Mouse (Mus musculus): ENCODE results near the gene Fam78a. TPM values are rescaled to one million over a fixed set of nuclear protein-coding genes. Genes with fewer than 3 reads are reported as not detected.
A peak's percentile ranks its signal among the peaks of the same experiment; 100 is the strongest.

Fam78a gene
- total RNA-seq, 2 experiments from 2014 or later: 9.9 to 12.0 TPM

DNA sequence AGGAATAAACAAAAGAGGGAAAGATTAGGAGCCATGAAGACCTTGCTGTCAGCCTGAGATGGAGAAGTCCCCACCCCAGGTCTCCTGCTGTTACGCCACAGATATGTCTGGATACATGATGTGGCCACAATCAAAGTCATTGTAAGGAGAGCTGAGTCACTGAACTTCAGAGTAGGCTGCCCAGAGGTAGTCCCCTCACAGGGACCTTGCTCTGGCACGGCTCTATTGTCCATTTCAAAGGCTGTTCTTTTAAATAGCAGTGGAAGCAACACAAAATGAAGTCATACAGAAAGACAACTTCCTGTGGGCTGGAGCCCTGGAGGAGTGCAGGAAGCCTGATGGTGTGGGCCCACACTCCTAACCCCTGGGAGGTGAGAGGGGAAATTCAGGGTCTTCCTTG lies 23.5 kb downstream of the Fam78a start:
- H3K4me3 ChIP-seq: no peak overlapping the region
- no peak for TF ChIP-seq CTCF (IDR thresholded peaks at IDR 0.05)
- DNase-seq: no peak
- intact Hi-C loops (cut with DNase I): no loop called here
- H3K27ac ChIP-seq: no peak overlapping the region

DNA sequence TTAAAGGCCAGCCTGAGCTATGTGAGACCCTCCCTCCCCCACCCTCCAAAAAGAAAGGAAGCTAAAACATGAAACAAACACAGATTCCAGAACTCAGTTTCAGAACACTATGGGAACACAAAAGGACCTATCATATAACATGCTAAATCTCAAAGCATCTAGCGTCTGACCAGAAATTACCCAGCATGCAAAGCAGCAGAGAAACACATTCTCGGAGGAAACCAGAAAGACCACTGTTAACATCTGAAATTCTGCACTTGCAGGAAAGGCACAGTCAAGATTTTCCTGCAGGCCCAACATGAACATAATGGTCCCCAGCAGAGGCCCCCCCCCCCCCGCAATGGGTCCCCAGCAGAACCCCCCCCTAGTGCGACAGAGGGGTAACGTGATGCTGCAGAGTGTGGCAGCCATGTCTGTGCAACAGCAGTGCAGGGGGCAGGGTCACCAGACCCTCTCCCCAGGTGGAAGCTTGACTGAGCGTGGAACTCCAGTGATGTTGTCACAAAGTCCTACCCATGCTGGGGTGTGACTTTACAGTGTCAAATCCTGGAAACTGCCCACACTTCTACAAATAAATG lies 24.3 kb downstream of the Fam78a start:
- Histone ChIP-seq H3K27ac (no peak overlapping the region), H3K4me3 (no peak overlapping the region)
- intact Hi-C loops (cut with DNase I): no loop called here
- no peak for DNase-seq
- no peak for TF ChIP-seq CTCF (IDR thresholded peaks at IDR 0.05)

DNA sequence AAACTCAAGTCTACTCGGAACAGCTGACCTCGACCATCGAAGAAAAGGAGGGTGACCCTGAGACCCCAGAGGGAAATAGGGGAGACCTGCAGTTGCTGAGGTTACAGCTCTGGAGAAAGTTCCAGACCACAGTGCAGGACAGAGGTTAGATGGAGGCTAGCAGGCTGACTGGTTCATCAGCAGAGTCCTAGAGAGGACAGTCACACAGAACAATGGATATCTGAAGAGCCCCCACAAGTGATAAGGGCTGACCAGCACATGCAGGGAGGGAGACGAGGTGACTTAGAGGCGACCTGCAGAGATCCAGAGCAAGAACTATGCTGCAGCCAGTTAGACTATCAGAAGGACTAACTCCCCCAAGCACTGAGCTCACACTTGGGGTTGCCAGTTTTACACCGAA lies 25.0 kb downstream of the Fam78a start:
- no peak for TF ChIP-seq CTCF (IDR thresholded peaks at IDR 0.05)
- no peak overlapping the region for H3K4me3 ChIP-seq
- no peak overlapping the region for H3K27ac ChIP-seq
- DNase-seq: no peak
- intact Hi-C loops (cut with DNase I): no loop called here

GRCm38 (mm10) chr2:32058716-32059115 lies 25.9 kb downstream of the Fam78a start:
- no peak for DNase-seq
- TF ChIP-seq CTCF (IDR thresholded peaks at IDR 0.05): no peak
- H3K27ac ChIP-seq: no peak overlapping the region
- no peak overlapping the region for H3K4me3 ChIP-seq
- intact Hi-C loops (cut with DNase I): no loop called here

DNA sequence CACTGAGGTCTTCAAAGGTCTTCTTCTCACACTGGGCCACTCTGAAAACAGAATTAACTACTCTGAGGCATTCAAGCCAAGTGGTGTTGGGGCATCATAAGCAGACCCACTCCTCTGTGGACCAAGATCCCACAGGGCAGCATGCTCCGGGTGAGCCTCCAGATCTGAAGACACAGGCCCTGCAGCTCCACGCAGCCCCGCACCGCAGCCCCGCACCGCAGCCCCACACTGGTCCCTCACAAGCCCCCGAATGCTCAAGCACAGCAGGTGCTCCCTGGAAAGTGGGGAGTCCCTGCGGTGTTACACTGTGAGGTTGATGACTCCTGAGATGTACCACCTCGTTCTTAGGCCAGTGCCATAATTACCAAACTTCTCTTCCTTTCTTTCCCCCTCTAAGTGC lies 26.4 kb downstream of the Fam78a start:
- no peak for DNase-seq
- intact Hi-C loops (cut with DNase I): no loop called here
- Histone ChIP-seq H3K4me3 (no peak overlapping the region), H3K27ac (no peak overlapping the region)
- TF ChIP-seq CTCF (IDR thresholded peaks at IDR 0.05): no peak

GRCm38 (mm10) chr2:32057794-32058193 lies 26.9 kb downstream of the Fam78a start:
- Histone ChIP-seq H3K4me3 (no peak overlapping the region), H3K27ac (no peak overlapping the region)
- TF ChIP-seq CTCF (IDR thresholded peaks at IDR 0.05): no peak
- no peak for DNase-seq
- intact Hi-C loops (cut with DNase I): no loop called here

- TF ChIP-seq CTCF (IDR thresholded peaks at IDR 0.05): no peak
- no peak for DNase-seq
- Histone ChIP-seq H3K27ac (no peak overlapping the region), H3K4me3 (no peak overlapping the region)
- intact Hi-C loops (cut with DNase I): no loop called here
Measured at GRCm38 (mm10) chr2:32057360-32057759, 27.3 kb downstream of the Fam78a start.

DNA sequence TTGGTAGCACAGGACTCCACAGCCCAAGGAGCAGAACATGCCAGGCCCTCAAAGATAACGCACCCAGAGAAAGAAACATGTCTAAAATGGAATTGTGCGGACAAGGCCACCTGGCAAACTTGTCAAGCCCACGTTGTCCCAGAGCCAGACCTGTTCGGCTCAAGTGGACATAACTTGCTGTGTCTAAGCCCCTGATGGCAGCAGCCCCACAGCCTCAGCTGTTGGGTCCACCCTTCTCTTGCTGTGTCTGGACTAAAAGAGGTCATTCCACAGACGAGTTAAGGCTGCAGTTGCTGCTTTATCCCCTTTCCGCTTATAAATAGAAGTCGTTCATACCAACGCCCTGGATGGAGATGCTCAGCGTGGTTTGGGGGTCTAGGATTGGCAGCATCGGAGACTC lies 28.1 kb downstream of the Fam78a start:
- intact Hi-C loops (cut with DNase I): no loop called here
- no peak overlapping the region for H3K27ac ChIP-seq
- no peak for TF ChIP-seq CTCF (IDR thresholded peaks at IDR 0.05)
- no peak for DNase-seq
- no peak overlapping the region for H3K4me3 ChIP-seq

- no peak for DNase-seq
- Histone ChIP-seq H3K4me3 (no peak overlapping the region), H3K27ac (peak overlapping the region; percentile 43; the same call in 1 of the 2 replicates)
- intact Hi-C loops (cut with DNase I): no loop called here
- no peak for TF ChIP-seq CTCF (IDR thresholded peaks at IDR 0.05)
Measured at GRCm38 (mm10) chr2:32055357-32055965, 29.2 kb downstream of the Fam78a start.

GRCm38 (mm10) chr2:32052418-32052817 lies 32.2 kb downstream of the Fam78a start:
- DNase-seq: no peak
- Histone ChIP-seq H3K4me3 (no peak overlapping the region), H3K27ac (no peak overlapping the region)
- no peak for TF ChIP-seq CTCF (IDR thresholded peaks at IDR 0.05)
- intact Hi-C loops (cut with DNase I): no loop called here

DNA sequence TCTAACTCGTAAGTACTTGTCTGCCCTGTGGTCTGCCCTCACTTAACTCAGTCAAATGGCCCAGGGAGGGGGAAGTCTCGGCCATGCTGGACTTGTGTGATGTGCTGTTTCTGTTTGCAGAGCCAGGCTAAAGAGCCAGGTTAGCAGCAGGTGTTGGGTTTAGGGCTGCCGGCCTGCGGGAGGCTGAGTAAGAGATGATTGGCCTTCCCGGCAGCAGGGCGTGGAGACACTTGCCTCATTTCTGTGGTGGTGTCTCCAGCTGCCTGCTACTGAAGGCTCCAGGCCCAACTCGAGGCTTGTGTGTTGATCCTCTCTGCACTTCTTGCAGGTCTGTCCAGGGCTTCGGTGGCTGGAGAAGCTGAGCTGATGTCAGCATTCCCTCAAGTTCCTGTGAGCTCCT lies 32.9 kb downstream of the Fam78a start:
- Histone ChIP-seq H3K27ac (no peak overlapping the region), H3K4me3 (no peak overlapping the region)
- no peak for DNase-seq
- intact Hi-C loops (cut with DNase I): no loop called here
- no peak for TF ChIP-seq CTCF (IDR thresholded peaks at IDR 0.05)

DNA sequence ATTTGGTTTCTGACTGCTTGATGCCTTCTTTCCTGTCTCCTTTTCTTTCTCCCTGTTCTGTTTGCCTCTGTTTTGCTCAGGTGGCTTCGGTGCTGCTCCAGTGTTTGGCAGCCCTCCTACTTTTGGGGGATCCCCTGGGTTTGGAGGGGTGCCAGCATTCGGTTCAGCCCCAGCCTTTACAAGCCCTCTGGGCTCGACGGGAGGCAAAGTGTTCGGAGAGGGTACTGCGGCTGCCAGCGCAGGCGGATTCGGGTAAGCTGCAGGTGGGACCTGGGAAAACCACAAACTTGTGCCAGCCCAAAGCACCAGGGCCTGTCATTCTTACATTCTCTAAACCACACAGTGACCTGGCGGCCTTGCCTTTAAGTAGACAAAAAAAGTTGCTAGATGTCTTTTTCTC lies 37.3 kb downstream of the Fam78a start:
- no peak for DNase-seq
- TF ChIP-seq CTCF (IDR thresholded peaks at IDR 0.05): no peak
- H3K27ac ChIP-seq: no peak overlapping the region
- intact Hi-C loops (cut with DNase I): loop anchor here (5.0 kb wide), 1 partner anchor 85 kb away; no protein-coding TSS in a partner anchor
- no peak overlapping the region for H3K4me3 ChIP-seq

DNA sequence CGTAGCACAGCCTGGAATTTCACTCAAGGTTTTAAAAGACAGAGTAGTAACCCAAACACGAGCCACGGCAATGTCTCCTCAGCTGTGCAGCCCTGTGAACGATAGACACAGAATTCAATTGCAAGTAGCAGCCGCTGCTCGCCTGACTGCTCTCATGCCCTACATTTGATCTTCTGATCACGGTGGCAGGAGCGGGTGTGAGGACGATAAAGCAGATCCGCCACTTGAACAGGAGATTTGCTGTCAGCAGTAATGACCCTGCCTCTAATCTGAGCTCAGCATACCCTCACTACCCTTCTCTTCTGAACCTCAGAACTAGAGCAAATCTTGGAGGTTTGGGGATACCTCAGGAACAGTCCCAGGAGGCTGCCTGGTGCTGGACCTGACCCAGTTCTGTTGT lies 38.6 kb downstream of the Fam78a start:
- no peak for TF ChIP-seq CTCF (IDR thresholded peaks at IDR 0.05)
- DNase-seq: no peak
- Histone ChIP-seq H3K4me3 (peak overlapping the region; percentile 11; the same call in 1 of the 2 replicates), H3K27ac (peak overlapping the region; percentile 76)
- intact Hi-C loops (cut with DNase I): loop anchor here (5.0 kb wide), 1 partner anchor 86 kb away; no protein-coding TSS in a partner anchor

DNA sequence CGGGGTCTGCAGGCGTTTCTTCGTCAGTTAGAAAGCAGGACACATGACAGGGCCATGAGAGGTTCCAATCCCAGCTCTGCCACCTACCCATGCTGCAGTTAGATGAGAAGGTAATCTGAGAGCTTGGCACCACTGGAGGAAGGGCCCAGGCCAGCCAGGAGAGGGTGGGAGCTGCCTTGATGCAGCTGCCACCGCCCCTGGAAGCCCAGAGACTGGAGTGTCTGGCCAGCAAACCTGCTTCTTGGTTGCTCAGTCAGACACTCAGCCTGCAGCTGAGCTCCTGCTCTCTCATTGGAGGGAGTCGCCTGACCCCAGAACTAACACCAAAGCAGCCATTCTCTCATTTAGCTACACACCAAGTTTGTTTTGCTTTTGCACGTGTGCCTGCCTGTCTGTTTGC lies 39.3 kb downstream of the Fam78a start:
- Histone ChIP-seq H3K4me3 (0 out of 2 replicates have a peak overlapping the region, but pooled peaks have one; percentile 11), H3K27ac (peak overlapping the region; percentile 76)
- no peak for TF ChIP-seq CTCF (IDR thresholded peaks at IDR 0.05)
- intact Hi-C loops (cut with DNase I): loop anchor here (2.0 to 5.0 kb wide), 2 partner anchors 37 to 87 kb away; no protein-coding TSS in a partner anchor
- DNase-seq: peak; percentile 86
